Mouse (Mus musculus) lung, postnatal 0 days (tissue): Measurements from ENCODE around the gene Micu1.

ENCODE experiments used
- CTCF ChIP-seq: IDR thresholded peaks from 2 replicates; pipeline ENCODE4 v1.5.1; 2016; ENCODE audit warnings: antibody characterized with exemption, mild to moderate bottlenecking
- EP300 ChIP-seq: IDR thresholded peaks from 2 replicates; pipeline ENCODE4 v1.6.1; 2016; ENCODE audit warnings: antibody characterized with exemption, mild to moderate bottlenecking, control low read depth

- no peak for TF ChIP-seq CTCF
- TF ChIP-seq EP300 = no peak
Observed at GRCm38 (mm10) chr10:59754901-59755300, 52.6 kb downstream of the Micu1 start.
